Mouse (Mus musculus) olfactory bulb, adult 2 months (tissue): ENCODE measurements around the gene Gm45753. TPM values are rescaled to one million over a fixed set of nuclear protein-coding genes. Genes with fewer than 3 reads are reported as not detected.
A peak's percentile ranks its signal among the peaks of the same experiment; 100 is the strongest.

Source experiments
- H3K27ac ChIP-seq: fragments of 200-500 bp; 2 replicates; pipeline ENCODE4 v1.5.1; 2012; ENCODE audit warnings: low read depth, low read length; ENCODE audit not compliant: insufficient read depth
- H3K4me1 ChIP-seq: fragments of 200-500 bp; 2 replicates; pipeline ENCODE4 v1.6.1; 2012; ENCODE audit warnings: low read length; ENCODE audit not compliant: control insufficient read depth, insufficient read depth
- H3K4me3 ChIP-seq: fragments of 200-500 bp; 2 replicates; pipeline ENCODE4 v1.5.1; 2012; ENCODE audit warnings: mild to moderate bottlenecking, low read depth, low read length, moderate library complexity; ENCODE audit not compliant: insufficient read depth
- CTCF ChIP-seq: fragments of 200-500 bp; IDR thresholded peaks from 2 replicates; pipeline ENCODE4 v1.5.1; 2012; ENCODE audit warnings: low read depth, mild to moderate bottlenecking, low read length, moderate library complexity; ENCODE audit not compliant: insufficient read depth
- POLR2A ChIP-seq: fragments of 200-500 bp; IDR thresholded peaks from 2 replicates; pipeline ENCODE4 v1.6.1; 2012; ENCODE audit warnings: mild to moderate bottlenecking, low read depth, low read length, moderate library complexity; ENCODE audit not compliant: insufficient read depth
- WGBS: fragments of 180-500 bp; shearing (Covaris S2); methylation state at CpG from one replicate; pipeline ENCODE4 v1.1.7; 2018; 5-methylcytosine and 5-hydroxymethylcytosine counted together
- polyA plus RNA-seq: library from polyadenylated mRNA; stranded (reverse); fragments of >200 nt; gene quantifications from 2 replicates; pipeline ENCODE4 v1.2.4, GENCODE M21; 2012; ENCODE audit warnings: low replicate concordance; ENCODE audit not compliant: missing spikeins, insufficient read depth, insufficient read length

The Gm45753 gene
- polyA plus RNA-seq, 1 experiment: not detected

DNA sequence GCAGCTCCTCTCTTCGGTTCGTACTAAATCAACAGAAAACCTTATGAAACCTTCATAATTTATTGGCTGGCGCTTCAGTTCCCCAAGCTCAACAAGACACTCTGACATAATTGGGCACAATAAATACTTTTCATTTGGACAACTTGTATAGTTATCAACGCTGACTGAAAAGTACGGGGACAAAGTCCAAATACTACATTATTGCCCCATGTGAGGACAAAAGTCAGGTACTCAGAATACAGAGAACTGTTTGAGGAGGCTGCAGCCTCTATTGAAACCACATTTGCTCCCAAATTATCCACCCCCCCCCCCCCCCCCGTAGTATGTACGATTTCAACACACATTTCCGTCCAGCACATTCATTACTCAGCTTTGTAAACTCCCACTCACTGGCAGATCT is 68.9 kb downstream of the Gm45753 start:
- no peak for TF ChIP-seq CTCF
- TF ChIP-seq POLR2A: no peak
- no peak overlapping the region for H3K4me3 ChIP-seq
- H3K27ac ChIP-seq: no peak overlapping the region
- WGBS: 89% methylated on average over 8 of the region's 8 CpGs
- 0 out of 2 replicates have a peak, but pooled peaks cover 3% of the 10 kb centered on the region for H3K4me1 ChIP-seq

DNA sequence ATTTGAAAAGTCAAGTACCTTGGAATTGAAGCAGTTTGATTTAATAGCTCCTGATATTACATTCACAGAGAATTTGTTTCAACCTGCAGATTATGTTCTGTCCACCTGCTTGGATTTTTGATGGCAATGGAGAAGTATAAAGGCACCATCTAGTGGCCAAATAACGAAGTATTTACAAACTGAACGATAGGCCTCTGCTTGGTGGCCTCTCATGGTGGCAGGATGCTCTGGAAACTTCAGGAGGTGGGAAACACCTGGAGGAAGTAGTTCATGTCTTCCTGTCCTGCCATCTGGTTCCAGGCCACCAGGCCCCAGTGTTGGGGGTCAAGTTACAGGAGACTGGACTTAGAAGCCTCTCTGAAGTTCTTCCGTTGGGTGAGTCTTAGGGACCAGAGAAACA is 70.0 kb downstream of the Gm45753 start:
- Histone ChIP-seq H3K4me3 (no peak overlapping the region), H3K27ac (no peak overlapping the region), H3K4me1 (0 out of 2 replicates have a peak, but pooled peaks cover 3% of the 10 kb centered on the region)
- WGBS: 31% methylated on average over 3 of the region's 3 CpGs
- TF ChIP-seq CTCF: no peak
- no peak for TF ChIP-seq POLR2A

DNA sequence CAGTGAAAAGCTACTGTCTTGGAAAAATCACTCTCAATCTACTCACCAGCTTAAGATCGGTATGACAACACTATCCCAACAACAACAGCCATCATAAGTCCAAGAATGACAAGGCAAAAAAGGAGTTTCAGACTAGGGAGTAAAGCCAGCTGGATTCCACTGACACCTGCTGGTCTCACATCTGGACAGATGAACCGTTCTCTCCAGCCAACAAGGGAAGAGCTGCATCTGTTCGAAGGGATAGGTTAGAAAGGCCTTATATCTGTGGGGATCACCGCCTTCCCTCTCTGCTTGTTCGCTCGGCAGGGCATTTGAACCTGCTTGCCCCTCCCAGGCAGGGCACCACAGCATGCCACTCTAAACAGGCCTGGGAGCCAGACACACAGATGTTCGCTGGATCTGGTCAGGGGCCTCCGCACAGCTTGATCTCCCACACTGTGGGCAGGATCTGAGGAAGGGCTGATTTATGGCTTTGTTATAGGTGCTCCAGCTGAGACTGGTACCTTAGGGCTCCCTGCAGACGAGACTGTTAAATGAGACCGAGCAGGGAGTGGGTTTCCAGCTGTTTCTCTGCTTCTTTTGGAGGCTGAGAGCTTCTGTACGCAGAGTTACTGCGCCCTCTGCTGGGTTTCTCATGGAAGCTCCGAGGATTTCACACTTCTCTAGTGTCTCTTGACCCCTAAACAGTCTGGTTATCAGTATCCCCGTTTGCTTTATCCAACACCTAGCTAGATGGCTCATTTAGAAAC is 71.9 kb downstream of the Gm45753 start:
- no peak overlapping the region for H3K4me3 ChIP-seq
- no peak overlapping the region for H3K27ac ChIP-seq
- 22% methylated on average over 14 of the region's 14 CpGs for WGBS
- 0 out of 2 replicates have a peak, but pooled peaks cover 3% of the 10 kb centered on the region for H3K4me1 ChIP-seq
- TF ChIP-seq POLR2A (no peak), CTCF (0 out of 2 replicates have a peak, but pooled peaks have one; percentile 13)

DNA sequence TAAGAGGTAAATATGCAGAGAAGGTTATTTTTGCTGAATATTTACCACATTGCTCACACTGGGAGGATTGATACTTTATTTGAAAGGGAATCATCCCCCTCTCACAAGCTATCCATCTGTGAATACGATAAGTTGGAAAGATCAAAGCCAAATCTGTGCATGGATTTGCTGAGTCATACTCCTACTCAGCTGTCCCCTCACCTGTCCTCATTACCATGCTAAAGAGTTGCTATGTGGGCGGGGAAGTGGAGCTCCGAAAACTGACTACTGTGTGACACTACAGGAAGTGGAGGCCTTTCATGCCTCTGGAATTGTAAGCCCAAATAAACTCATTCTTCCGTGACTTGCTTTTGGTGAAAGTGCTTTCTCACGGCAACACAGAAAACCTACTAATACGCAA is 73.0 kb downstream of the Gm45753 start:
- no peak for TF ChIP-seq POLR2A
- TF ChIP-seq CTCF: no peak
- 89% methylated on average over 6 of the region's 6 CpGs for WGBS
- H3K27ac ChIP-seq: no peak overlapping the region
- H3K4me3 ChIP-seq: no peak overlapping the region
- 0 out of 2 replicates have a peak, but pooled peaks cover 3% of the 10 kb centered on the region for H3K4me1 ChIP-seq

DNA sequence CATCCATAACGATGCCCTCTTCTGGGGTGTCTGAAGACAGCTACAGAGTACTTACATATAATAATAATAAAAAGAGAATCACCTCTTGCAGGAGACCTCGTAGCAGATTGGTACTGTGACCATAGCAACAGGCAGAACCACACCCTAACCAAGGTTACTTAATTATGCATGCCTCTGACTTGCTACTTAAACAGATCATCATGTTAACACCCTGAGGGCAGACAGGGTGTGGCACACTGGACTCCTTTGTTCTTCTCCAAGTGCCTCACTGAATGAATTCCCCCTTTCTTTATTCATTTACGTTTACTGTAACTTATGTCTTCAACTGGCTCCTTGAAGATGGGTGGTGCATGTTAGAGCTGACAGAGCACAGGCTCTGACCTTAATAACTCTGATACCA is 75.0 kb downstream of the Gm45753 start:
- Histone ChIP-seq H3K27ac (no peak overlapping the region), H3K4me1 (0 out of 2 replicates have a peak, but pooled peaks cover 3% of the 10 kb centered on the region), H3K4me3 (no peak overlapping the region)
- 82% methylated on average over 3 of the region's 3 CpGs for WGBS
- TF ChIP-seq CTCF: no peak
- no peak for TF ChIP-seq POLR2A

Other genes with a start within 250 kb of the Gm45753 start
- not detected in 2 replicates for gene Mtnr1a, start 239.3 kb downstream of the Gm45753 start, polyA plus RNA-seq
- not detected in 2 replicates for gene F11, start 46.4 kb downstream of the Gm45753 start, polyA plus RNA-seq
- not detected in 2 replicates for gene Klkb1, start 13.6 kb downstream of the Gm45753 start, polyA plus RNA-seq
- gene Cyp4v3, start 24.8 kb upstream of the Gm45753 start, polyA plus RNA-seq: not detected in 2 replicates
- not detected in 2 replicates for gene Fam149a, start 73.8 kb upstream of the Gm45753 start, polyA plus RNA-seq
- gene Tlr3, start 102.6 kb upstream of the Gm45753 start, polyA plus RNA-seq: not detected in 2 replicates
- gene Sorbs2, start 199.3 kb upstream of the Gm45753 start, polyA plus RNA-seq: not detected in 2 replicates